Mouse (Mus musculus) embryonic facial prominence, embryonic 15.5 days (tissue): Measurements from ENCODE around the gene Ccser1. TPM values are rescaled to one million over a fixed set of nuclear protein-coding genes. Genes with fewer than 3 reads are reported as not detected.

Source experiments
- ATAC-seq: fragments of 200-750 bp; cut with Nextera tagmentation; 2 replicates; pipeline ENCODE4 v1.8.0; 2017; ENCODE audit warnings: low read depth, moderate TSS enrichment; ENCODE audit not compliant: insufficient number of reproducible peaks, low FRiP score, low TSS enrichment
- H3K27ac ChIP-seq: fragments of 300-500 bp; sonication (generic); replicated peaks from 2 replicates; pipeline ENCODE4 v1.5.1; 2015; ENCODE audit warnings: mild to moderate bottlenecking, inconsistent platforms
- H3K27me3 ChIP-seq: fragments of 300-500 bp; sonication (generic); 2 replicates; pipeline ENCODE4 v1.6.1; 2015; ENCODE audit warnings: inconsistent platforms
- H3K36me3 ChIP-seq: fragments of 300-500 bp; sonication (generic); 2 replicates; pipeline ENCODE4 v1.6.1; 2015; ENCODE audit warnings: mild to moderate bottlenecking, inconsistent platforms
- H3K4me1 ChIP-seq: fragments of 300-500 bp; sonication (generic); 2 replicates; pipeline ENCODE4 v1.6.1; 2015; ENCODE audit warnings: inconsistent platforms
- H3K4me2 ChIP-seq: fragments of 300-500 bp; sonication (generic); replicated peaks from 2 replicates; pipeline ENCODE4 v1.6.1; 2015; ENCODE audit warnings: mild to moderate bottlenecking, inconsistent platforms
- H3K4me3 ChIP-seq: fragments of 300-500 bp; sonication (generic); replicated peaks from 2 replicates; pipeline ENCODE4 v1.5.1; 2015; ENCODE audit warnings: mild to moderate bottlenecking, inconsistent platforms
- H3K9ac ChIP-seq: fragments of 300-500 bp; sonication (generic); 2 replicates; pipeline ENCODE4 v1.6.1; 2015; ENCODE audit warnings: inconsistent platforms
- H3K9me3 ChIP-seq: fragments of 300-500 bp; sonication (generic); replicated peaks from 2 replicates; pipeline ENCODE4 v1.6.1; 2016; ENCODE audit warnings: inconsistent platforms
- WGBS: fragments of 180-500 bp; shearing (Covaris S2); methylation state at CpG from one replicate; pipeline ENCODE4 v1.1.7; 2015; 5-methylcytosine and 5-hydroxymethylcytosine counted together
- polyA plus RNA-seq: library from polyadenylated mRNA; unstranded; fragments of >200 nt; fragmentation: Nextera tagmentation; extraction: Ambion mirVana; gene quantifications from 2 replicates; pipeline ENCODE4 v1.2.1, GENCODE M21; 2015

The Ccser1 gene
- polyA plus RNA-seq, 1 experiment from 2014 or later = 7.2 TPM

DNA sequence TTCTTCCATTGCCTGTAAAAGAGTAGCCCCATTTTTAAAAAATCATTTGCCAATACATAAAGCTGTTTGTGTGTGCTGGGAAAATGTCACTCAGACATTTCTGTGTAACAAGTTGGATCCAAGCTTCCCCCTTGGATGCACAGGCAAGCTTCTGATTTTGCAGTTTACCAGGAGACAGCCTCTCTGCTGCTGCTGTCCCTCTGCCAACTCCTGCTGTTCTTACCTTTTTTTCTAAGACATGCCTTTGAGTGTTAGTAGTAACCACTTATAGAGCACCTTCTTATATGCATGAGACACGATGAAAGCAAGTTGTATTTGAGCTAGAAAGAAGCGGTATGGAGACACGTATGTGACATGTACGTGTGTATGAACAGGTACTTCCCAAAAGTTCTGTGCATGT, 120.3 kb downstream of the Ccser1 start:
- 88% methylated on average over 4 of the region's 4 CpGs for WGBS
- Histone ChIP-seq H3K4me1 (peaks cover 11% of the 10 kb centered on the region; the same call in 1 of the 2 replicates), H3K9ac (no peak overlapping the region), H3K27me3 (no peaks in the 10 kb centered on the region), H3K27ac (no peak overlapping the region), H3K4me2 (no peak overlapping the region), H3K36me3 (no peaks in the 10 kb centered on the region), H3K4me3 (no peak overlapping the region), H3K9me3 (no peaks in the 10 kb centered on the region)
- ATAC-seq = no peak

DNA sequence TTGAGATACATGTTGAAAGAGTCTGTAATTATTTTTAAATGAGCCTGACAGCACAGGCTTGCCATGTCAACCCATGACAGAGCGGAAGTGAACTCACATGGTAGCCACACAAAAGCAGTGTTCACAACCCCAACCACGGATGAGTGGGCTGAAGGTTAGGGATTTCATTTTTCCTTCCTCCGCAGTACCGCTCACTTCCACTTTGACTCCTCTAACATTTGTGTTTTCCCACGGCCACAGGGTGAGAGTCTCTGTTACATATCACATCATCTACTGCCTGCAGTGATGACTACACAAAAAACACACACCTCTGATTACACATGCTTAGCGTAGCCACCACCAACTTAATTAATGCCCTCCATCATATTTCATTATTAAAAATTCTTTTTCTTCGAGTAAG, 120.9 kb downstream of the Ccser1 start:
- no peaks in the 10 kb centered on the region for H3K9me3 ChIP-seq
- WGBS = 61% methylated on average over 7 of the region's 7 CpGs

DNA sequence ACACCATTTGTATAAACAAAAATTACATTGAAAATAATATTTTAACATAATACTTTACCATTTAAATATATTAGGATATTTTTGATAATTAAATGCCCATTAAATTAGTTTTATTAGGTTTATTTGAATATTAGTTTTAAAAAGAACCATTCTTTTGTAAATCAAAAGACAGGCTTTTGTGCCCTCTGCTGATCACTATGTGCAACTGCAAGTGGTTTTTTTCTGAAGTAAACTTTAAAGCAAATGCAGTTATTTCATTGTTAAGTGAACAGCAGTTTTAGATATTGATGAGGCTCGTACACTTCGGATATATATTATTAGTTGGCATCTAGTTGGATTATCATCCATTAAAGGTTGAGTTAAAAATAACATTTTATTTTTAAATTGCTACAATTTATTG, 121.5 kb downstream of the Ccser1 start:
- WGBS = 16% methylated on average over 2 of the region's 2 CpGs
- 0 out of 2 replicates have a peak, but pooled peaks cover under 1% of the 10 kb centered on the region for H3K4me1 ChIP-seq
- ATAC-seq = no peak
- no peaks in the 10 kb centered on the region for H3K27me3 ChIP-seq
- no peaks in the 10 kb centered on the region for H3K36me3 ChIP-seq
- H3K4me3 ChIP-seq = no peak overlapping the region
- no peaks in the 10 kb centered on the region for H3K9me3 ChIP-seq
- H3K9ac ChIP-seq = no peak overlapping the region
- no peak overlapping the region for H3K4me2 ChIP-seq
- no peak overlapping the region for H3K27ac ChIP-seq

More for the DNA sequence above, 120.9 kb downstream of the Ccser1 start:
- no peaks in the 10 kb centered on the region for H3K36me3 ChIP-seq
- no peak overlapping the region for H3K9ac ChIP-seq
- no peak overlapping the region for H3K27ac ChIP-seq
- H3K4me1 ChIP-seq = peaks cover 7% of the 10 kb centered on the region; the same call in 1 of the 2 replicates
- H3K4me2 ChIP-seq = no peak overlapping the region
- no peak for ATAC-seq
- no peaks in the 10 kb centered on the region for H3K27me3 ChIP-seq
- H3K4me3 ChIP-seq = no peak overlapping the region

DNA sequence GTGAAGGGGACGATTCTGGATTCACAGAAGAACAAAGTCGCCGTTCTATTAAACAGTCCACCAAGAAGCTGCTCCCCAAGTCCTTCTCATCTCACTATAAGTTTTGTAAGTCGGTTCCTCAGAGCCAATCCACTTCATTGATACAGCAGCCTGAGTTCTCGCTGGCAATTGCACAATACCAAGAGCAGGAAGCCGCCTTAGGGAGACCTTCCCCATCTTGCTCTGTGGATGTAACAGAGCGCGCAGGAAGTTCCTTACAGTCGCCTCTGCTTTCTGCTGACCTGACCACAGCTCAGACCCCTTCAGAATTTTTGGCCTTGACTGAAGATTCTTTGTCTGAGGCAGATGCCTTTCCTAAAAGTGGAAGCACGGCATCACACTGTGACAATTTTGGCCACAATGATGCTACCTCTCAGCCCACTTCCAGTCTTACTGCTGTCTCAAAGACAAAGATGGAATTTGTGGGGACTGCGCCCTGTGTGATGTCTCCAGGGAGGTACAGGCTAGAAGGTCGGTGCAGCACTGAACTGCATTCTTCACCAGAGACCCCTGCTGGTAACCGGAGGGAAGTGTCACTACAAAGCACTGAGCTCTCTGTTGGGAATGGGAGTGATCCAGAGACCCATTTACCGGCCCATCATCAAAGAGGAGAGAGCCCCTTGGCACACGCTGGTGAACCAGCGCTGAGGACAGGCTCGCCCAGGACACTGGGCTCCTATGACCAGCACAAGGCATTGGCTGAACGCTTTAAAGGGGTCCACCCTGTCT, 131.4 kb downstream of the Ccser1 start:
- Histone ChIP-seq H3K27me3 (no peaks in the 10 kb centered on the region), H3K4me2 (no peak overlapping the region), H3K4me3 (no peak overlapping the region), H3K36me3 (no peaks in the 10 kb centered on the region), H3K4me1 (no peaks in the 10 kb centered on the region), H3K27ac (no peak overlapping the region), H3K9me3 (no peaks in the 10 kb centered on the region), H3K9ac (no peak overlapping the region)
- peak; percentile 11; the same call in 1 of the 2 replicates for ATAC-seq
- 84% methylated on average over 18 of the region's 18 CpGs for WGBS

DNA sequence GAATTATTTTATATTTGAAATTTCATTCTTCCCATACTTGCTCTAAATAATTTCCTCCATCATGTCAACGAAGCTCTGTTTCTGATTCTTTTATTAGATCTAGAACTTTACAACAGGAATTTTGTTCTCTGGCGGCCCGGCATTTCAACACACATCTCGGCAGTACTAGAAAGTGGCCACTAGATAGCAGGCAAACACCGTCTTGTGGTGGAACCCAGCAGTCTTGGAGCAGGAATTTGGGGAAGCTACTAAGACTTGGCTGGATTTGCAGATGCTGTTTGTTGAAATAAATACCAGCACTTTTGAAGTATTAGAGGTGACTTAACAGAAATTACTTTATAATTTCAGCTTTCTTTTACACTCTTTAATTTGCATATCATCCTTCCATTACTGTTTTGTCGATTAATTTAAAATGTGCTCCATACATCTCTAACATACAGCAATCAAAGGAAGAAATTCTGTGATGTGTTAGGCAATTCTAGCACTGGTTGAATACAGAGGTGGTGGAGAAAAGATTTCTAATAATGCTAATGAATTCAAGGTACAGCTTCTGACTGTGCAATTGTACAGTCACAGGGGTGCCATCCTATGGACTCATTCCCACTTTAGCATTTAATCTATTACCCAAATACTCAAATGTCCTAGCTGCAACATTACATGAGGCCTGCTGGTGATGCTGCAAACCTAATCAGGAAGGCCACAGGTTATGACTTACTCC, 135.9 kb downstream of the Ccser1 start:
- Histone ChIP-seq H3K27ac (no peak overlapping the region), H3K9ac (no peak overlapping the region), H3K27me3 (no peaks in the 10 kb centered on the region), H3K4me2 (no peak overlapping the region), H3K36me3 (no peaks in the 10 kb centered on the region), H3K4me3 (no peak overlapping the region), H3K9me3 (no peaks in the 10 kb centered on the region), H3K4me1 (no peaks in the 10 kb centered on the region)
- no peak for ATAC-seq
- 18% methylated on average over 6 of the region's 6 CpGs for WGBS

DNA sequence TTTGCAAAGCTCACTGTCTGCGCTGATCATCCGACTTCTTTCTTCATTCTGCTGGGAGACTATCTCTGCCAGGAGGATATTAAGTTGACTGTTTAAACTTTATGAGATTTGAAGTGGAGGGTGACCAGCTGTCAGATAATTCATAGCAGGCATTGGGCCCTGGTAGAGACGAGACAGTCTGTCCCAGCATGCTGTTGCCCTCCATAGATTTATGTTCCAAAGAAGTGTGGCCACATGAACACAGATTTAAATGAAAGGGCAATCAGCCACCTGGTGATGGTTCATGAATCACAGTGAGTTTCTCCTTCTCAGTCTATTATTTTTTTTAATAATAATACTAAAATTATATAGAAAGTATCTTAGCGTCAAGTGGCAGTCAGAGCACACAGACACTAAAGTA, 140.7 kb downstream of the Ccser1 start:
- 76% methylated on average over 4 of the region's 4 CpGs for WGBS
- no peaks in the 10 kb centered on the region for H3K9me3 ChIP-seq
- no peak overlapping the region for H3K9ac ChIP-seq
- H3K4me3 ChIP-seq = no peak overlapping the region
- no peaks in the 10 kb centered on the region for H3K4me1 ChIP-seq
- H3K36me3 ChIP-seq = no peaks in the 10 kb centered on the region
- ATAC-seq = no peak
- H3K4me2 ChIP-seq = no peak overlapping the region
- H3K27ac ChIP-seq = no peak overlapping the region
- no peaks in the 10 kb centered on the region for H3K27me3 ChIP-seq

DNA sequence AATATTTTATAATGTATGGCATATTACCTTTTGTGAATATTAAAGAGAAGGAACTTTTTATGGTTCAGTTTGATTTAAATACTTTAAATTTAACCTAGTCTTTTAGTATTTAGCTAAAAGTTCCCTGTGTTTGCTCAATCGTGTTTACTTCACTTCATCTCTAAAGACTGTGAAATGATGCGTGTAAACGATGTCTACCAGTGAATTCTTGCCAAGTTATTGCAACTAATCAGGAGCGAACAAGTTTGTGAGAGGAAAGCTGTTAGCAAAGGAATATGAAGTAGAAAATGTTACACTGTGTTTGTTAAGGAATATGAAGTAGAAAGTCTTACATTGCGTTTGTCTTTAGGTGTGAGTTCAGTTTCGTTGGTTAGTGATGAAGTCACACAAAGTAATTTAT, 142.2 kb downstream of the Ccser1 start:
- no peak overlapping the region for H3K4me3 ChIP-seq
- no peaks in the 10 kb centered on the region for H3K9me3 ChIP-seq
- H3K27me3 ChIP-seq = no peaks in the 10 kb centered on the region
- H3K4me2 ChIP-seq = no peak overlapping the region
- 80% methylated on average over 6 of the region's 6 CpGs for WGBS
- no peak for ATAC-seq
- H3K9ac ChIP-seq = no peak overlapping the region
- H3K36me3 ChIP-seq = no peaks in the 10 kb centered on the region
- no peaks in the 10 kb centered on the region for H3K4me1 ChIP-seq
- H3K27ac ChIP-seq = no peak overlapping the region

DNA sequence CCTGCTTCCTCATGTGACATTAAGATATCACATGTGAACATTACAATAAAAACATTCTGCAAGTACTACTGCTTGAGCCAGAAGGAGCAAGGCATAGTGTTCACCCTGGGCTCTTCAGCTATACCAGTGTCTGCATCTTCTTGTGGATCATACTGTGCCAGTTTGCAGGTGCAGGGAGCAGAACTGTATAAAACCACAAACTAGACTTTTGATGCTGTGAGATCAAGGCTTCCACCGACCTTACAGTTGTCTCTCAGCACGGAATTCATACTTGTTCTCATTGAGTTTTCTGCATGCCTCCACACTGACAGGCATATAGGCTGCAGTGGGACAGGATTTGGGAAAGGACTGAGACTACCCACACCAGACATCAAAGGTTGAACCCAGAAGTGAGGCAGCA, 146.0 kb downstream of the Ccser1 start:
- no peaks in the 10 kb centered on the region for H3K4me1 ChIP-seq

DNA sequence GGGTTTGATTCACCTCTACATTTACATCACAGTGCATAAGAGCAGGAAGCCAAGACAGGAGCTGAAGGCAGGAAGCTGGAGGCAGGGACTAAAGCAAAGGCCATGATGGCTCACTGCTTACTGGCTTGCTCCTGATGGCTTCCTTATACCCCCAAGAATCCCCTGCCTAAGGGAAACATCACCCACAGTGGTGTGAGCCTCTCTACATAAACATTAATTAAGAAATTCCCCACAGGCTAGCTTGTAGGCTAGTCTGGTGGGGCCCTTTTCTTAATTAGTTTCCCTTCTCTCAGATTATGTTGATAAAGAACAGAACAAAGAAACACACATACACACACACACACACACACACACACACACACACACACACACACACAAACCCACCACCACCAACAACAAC, 148.9 kb downstream of the Ccser1 start:
- Histone ChIP-seq H3K9ac (no peak overlapping the region), H3K36me3 (no peaks in the 10 kb centered on the region), H3K4me3 (no peak overlapping the region), H3K9me3 (no peaks in the 10 kb centered on the region), H3K4me2 (no peak overlapping the region), H3K27me3 (no peaks in the 10 kb centered on the region), H3K27ac (no peak overlapping the region), H3K4me1 (no peaks in the 10 kb centered on the region)
- ATAC-seq = no peak

More for the DNA sequence above, 146.0 kb downstream of the Ccser1 start:
- Histone ChIP-seq H3K4me2 (no peak overlapping the region), H3K9me3 (no peaks in the 10 kb centered on the region), H3K9ac (no peak overlapping the region), H3K36me3 (no peaks in the 10 kb centered on the region), H3K27ac (no peak overlapping the region), H3K4me3 (no peak overlapping the region), H3K27me3 (no peaks in the 10 kb centered on the region)
- 67% methylated on average over 2 of the region's 2 CpGs for WGBS
- no peak for ATAC-seq

DNA sequence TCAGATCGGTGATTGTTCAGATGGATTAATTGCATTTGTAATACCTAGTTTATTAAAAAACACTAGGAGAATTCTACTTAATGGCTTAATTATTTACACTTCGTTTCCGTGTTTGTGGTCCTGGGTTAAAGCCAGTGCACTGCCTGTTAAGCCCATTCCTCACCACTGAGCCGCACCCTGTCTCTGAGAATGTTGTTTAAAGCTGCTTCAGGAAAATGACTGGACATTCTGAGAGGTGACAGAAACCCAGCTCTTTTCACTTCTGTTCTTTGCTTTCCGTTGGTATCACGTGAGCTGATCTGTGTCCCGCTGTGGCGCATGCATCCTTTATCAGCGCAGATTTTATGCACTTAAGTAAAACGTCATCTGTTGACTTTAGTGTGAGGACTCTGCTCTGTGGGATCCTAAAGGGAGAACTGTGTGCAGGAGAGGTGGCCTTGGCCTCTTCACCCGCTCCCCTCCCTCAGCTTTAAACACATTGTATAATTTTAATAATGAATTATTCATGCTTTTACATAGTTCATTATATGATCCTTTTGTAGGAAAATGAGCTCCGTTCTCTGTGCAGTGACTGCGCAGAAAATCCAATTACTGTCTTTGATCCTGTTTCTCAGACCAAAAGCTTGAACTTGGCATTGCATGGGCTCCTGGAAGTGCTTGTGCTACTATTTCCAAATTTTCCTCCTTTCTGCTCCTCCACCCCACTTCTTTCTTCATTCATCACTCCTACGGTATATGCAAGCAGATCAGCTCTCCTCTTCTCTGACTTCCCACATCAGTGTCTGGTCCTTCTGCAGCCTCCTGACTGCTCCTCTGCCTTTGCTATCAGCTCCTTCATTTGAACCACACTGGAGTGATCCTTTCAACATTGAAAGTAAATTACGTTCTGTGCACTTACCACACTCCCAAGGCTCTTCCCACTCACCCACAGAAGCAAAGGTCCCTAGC, 149.7 kb downstream of the Ccser1 start:
- no peak overlapping the region for H3K4me2 ChIP-seq
- H3K27me3 ChIP-seq = no peaks in the 10 kb centered on the region
- H3K36me3 ChIP-seq = no peaks in the 10 kb centered on the region
- H3K4me1 ChIP-seq = no peaks in the 10 kb centered on the region
- no peak overlapping the region for H3K9ac ChIP-seq
- H3K27ac ChIP-seq = no peak overlapping the region
- H3K9me3 ChIP-seq = no peaks in the 10 kb centered on the region
- 73% methylated on average over 15 of the region's 15 CpGs for WGBS
- ATAC-seq = no peak
- H3K4me3 ChIP-seq = no peak overlapping the region

DNA sequence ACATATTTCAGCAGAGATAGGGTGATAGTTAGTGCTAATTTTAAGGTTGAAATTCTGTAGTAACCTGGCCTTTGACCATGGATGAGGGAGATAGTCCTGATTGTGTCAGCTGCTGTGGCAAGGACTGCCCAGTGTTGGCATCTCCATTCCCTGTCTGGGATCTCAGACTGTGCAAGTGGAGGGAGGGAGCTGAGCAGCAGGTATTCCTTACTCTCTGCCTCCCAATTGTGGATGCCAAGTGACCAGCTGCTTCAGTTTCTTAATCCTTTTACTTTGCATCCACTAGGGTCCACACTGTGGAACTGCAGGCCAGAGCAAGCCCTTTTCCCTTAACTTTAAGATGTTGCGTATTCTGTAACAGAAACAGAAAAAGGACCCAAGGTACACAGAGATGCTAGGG, 154.3 kb downstream of the Ccser1 start:
- Histone ChIP-seq H3K4me1 (no peaks in the 10 kb centered on the region), H3K4me2 (no peak overlapping the region), H3K4me3 (no peak overlapping the region), H3K9me3 (no peaks in the 10 kb centered on the region), H3K27ac (no peak overlapping the region), H3K27me3 (no peaks in the 10 kb centered on the region), H3K36me3 (no peaks in the 10 kb centered on the region), H3K9ac (no peak overlapping the region)
- 97% methylated on average over 1 of the region's 1 CpGs for WGBS
- no peak for ATAC-seq
